Mouse (Mus musculus): Measurements from ENCODE around the gene Rtf1. TPM values are rescaled to one million over a fixed set of nuclear protein-coding genes. Genes with fewer than 3 reads are reported as not detected.

Gene Rtf1
- polyA plus RNA-seq, 1 experiment from 2014 or later, result 64.4 TPM

- peaks cover 16% of the 10 kb centered on the region for H3K4me1 ChIP-seq (replicated peaks)
- H3K9me3 ChIP-seq, result no peaks in the 10 kb centered on the region
- ATAC-seq, result peak; percentile 73
- WGBS, result under 1% methylated on average over 61 of the region's 77 CpGs
- peak overlapping the region; percentile 73 for H3K9ac ChIP-seq (replicated peaks)
- H3K36me3 ChIP-seq, result peaks cover 1% of the 10 kb centered on the region; the same call in 1 of the 2 replicates
- peak overlapping the region; percentile 68 for H3K4me3 ChIP-seq (replicated peaks)
- H3K27me3 ChIP-seq, result peaks cover 67% of the 10 kb centered on the region
- H3K4me2 ChIP-seq (replicated peaks), result peak overlapping the region; percentile 98
- no peak overlapping the region for H3K27ac ChIP-seq
These were observed 83.4 kb downstream of the Rtf1 start for GRCm38 (mm10) chr2:119758101-119758843.

GRCm38 (mm10) chr2:119758844-119759835 lies 84.3 kb downstream of the Rtf1 start:
- H3K9me3 ChIP-seq, result no peaks in the 10 kb centered on the region
- peak overlapping the region; percentile 73 for H3K9ac ChIP-seq (replicated peaks)
- H3K4me3 ChIP-seq (replicated peaks), result peak overlapping the region; percentile 68
- WGBS, result 8% methylated on average over 44 of the region's 44 CpGs
- ATAC-seq, result peak; percentile 48
- H3K4me2 ChIP-seq (replicated peaks), result peak overlapping the region; percentile 98
- H3K4me1 ChIP-seq (replicated peaks), result peaks cover 16% of the 10 kb centered on the region
- peaks cover 67% of the 10 kb centered on the region for H3K27me3 ChIP-seq
- peaks cover 10% of the 10 kb centered on the region for H3K36me3 ChIP-seq
- no peak overlapping the region for H3K27ac ChIP-seq

- H3K9me3 ChIP-seq, result no peaks in the 10 kb centered on the region
- H3K4me1 ChIP-seq (replicated peaks), result peaks cover 16% of the 10 kb centered on the region
- H3K36me3 ChIP-seq, result peaks cover 18% of the 10 kb centered on the region
- peak within 1 kb of the TSS; percentile 68; the same call in 1 of the 2 replicates for H3K4me3 ChIP-seq (replicated peaks)
- peak within 1 kb of the TSS; percentile 98; the same call in 1 of the 2 replicates for H3K4me2 ChIP-seq (replicated peaks)
- WGBS, result 17% methylated on average over 9 of the region's 9 CpGs
- peaks cover 64% of the 10 kb centered on the region for H3K27me3 ChIP-seq
- no peak within 1 kb of the TSS for H3K27ac ChIP-seq
- no peak for ATAC-seq
- H3K9ac ChIP-seq (replicated peaks), result no peak within 1 kb of the TSS
These were observed 85.4 kb downstream of the Rtf1 start, which contains the start of gene Ltk for GRCm38 (mm10) chr2:119760251-119760650. Ltk (minus strand) TSS chr2:119760431.

GRCm38 (mm10) chr2:119762276-119762675 lies 87.4 kb downstream of the Rtf1 start:
- Histone ChIP-seq H3K36me3 (peaks cover 32% of the 10 kb centered on the region), H3K4me2 (replicated peaks) (no peak overlapping the region), H3K27me3 (peaks cover 51% of the 10 kb centered on the region), H3K9me3 (no peaks in the 10 kb centered on the region), H3K27ac (no peak overlapping the region), H3K4me1 (replicated peaks) (peaks cover 16% of the 10 kb centered on the region), H3K4me3 (replicated peaks) (no peak overlapping the region), H3K9ac (replicated peaks) (no peak overlapping the region)
- 73% methylated on average over 1 of the region's 1 CpGs for WGBS
- no peak for ATAC-seq

GRCm38 (mm10) chr2:119763924-119764323 lies 89.1 kb downstream of the Rtf1 start:
- no peak overlapping the region for H3K4me2 ChIP-seq (replicated peaks)
- H3K9me3 ChIP-seq, result no peaks in the 10 kb centered on the region
- 79% methylated on average over 4 of the region's 4 CpGs for WGBS
- H3K27me3 ChIP-seq, result peaks cover 34% of the 10 kb centered on the region
- no peak overlapping the region for H3K27ac ChIP-seq
- H3K9ac ChIP-seq (replicated peaks), result no peak overlapping the region
- H3K36me3 ChIP-seq, result peaks cover 44% of the 10 kb centered on the region
- no peak overlapping the region for H3K4me3 ChIP-seq (replicated peaks)
- 0 out of 2 replicates have a peak, but pooled peaks cover under 1% of the 10 kb centered on the region for H3K4me1 ChIP-seq (replicated peaks)
- no peak for ATAC-seq

- 95% methylated on average over 6 of the region's 6 CpGs for WGBS
- Histone ChIP-seq H3K4me3 (replicated peaks) (no peak overlapping the region), H3K36me3 (peaks cover 77% of the 10 kb centered on the region), H3K27ac (no peak overlapping the region), H3K9me3 (no peaks in the 10 kb centered on the region), H3K4me2 (replicated peaks) (no peak overlapping the region), H3K9ac (replicated peaks) (no peak overlapping the region), H3K4me1 (replicated peaks) (no peaks in the 10 kb centered on the region), H3K27me3 (0 out of 2 replicates have a peak, but pooled peaks cover 4% of the 10 kb centered on the region)
- no peak for ATAC-seq
These were observed 92.4 kb downstream of the Rtf1 start for GRCm38 (mm10) chr2:119767246-119767645.

Other genes starting within 250 kb of the Rtf1 start
- gene Ino80, start 197.4 kb upstream of the Rtf1 start, polyA plus RNA-seq (2015; fragmentation: Nextera tagmentation; extraction: Ambion mirVana), result 3.7 and 4.2 TPM in 2 replicates
- 0.42 and 0.44 TPM in 2 replicates for gene Exd1, start 127.4 kb upstream of the Rtf1 start, polyA plus RNA-seq (2015; fragmentation: Nextera tagmentation; extraction: Ambion mirVana)
- 61.2 and 63.4 TPM in 2 replicates for gene Chp1, start 127.4 kb upstream of the Rtf1 start, polyA plus RNA-seq (2015; fragmentation: Nextera tagmentation; extraction: Ambion mirVana)
- gene Nusap1, start 56.8 kb upstream of the Rtf1 start, polyA plus RNA-seq (2015; fragmentation: Nextera tagmentation; extraction: Ambion mirVana), result 35.7 and 36.4 TPM in 2 replicates
- gene Oip5, start 56.6 kb upstream of the Rtf1 start, polyA plus RNA-seq (2015; fragmentation: Nextera tagmentation; extraction: Ambion mirVana), result 12.6 and 13.5 TPM in 2 replicates
- 40.8 and 41.2 TPM in 2 replicates for gene Ndufaf1, start 12.2 kb upstream of the Rtf1 start, polyA plus RNA-seq (2015; fragmentation: Nextera tagmentation; extraction: Ambion mirVana)
- 0.52 TPM in 1 of 2 replicates, not detected in the other for gene Itpka, start 67.3 kb downstream of the Rtf1 start, polyA plus RNA-seq (2015; fragmentation: Nextera tagmentation; extraction: Ambion mirVana)
- gene Ltk, start 85.4 kb downstream of the Rtf1 start, polyA plus RNA-seq (2015; fragmentation: Nextera tagmentation; extraction: Ambion mirVana), result 0.55 and 0.65 TPM in 2 replicates
- 25.1 and 26.8 TPM in 2 replicates for gene Rpap1, start 112.5 kb downstream of the Rtf1 start, polyA plus RNA-seq (2015; fragmentation: Nextera tagmentation; extraction: Ambion mirVana)
- gene Tyro3, start 122.7 kb downstream of the Rtf1 start, polyA plus RNA-seq (2015; fragmentation: Nextera tagmentation; extraction: Ambion mirVana), result 15.7 and 16.1 TPM in 2 replicates
- 29.6 and 30.1 TPM in 2 replicates for gene Mga, start 222.2 kb downstream of the Rtf1 start, polyA plus RNA-seq (2015; fragmentation: Nextera tagmentation; extraction: Ambion mirVana)